Mouse (Mus musculus): ENCODE results near the gene Dcxr. TPM values are rescaled to one million over a fixed set of nuclear protein-coding genes. Genes with fewer than 3 reads are reported as not detected.
A peak's percentile ranks its signal among the peaks of the same experiment; 100 is the strongest.

Dcxr gene
- polyA plus RNA-seq, 1 experiment from 2014 or later = 11.6 TPM

DNA sequence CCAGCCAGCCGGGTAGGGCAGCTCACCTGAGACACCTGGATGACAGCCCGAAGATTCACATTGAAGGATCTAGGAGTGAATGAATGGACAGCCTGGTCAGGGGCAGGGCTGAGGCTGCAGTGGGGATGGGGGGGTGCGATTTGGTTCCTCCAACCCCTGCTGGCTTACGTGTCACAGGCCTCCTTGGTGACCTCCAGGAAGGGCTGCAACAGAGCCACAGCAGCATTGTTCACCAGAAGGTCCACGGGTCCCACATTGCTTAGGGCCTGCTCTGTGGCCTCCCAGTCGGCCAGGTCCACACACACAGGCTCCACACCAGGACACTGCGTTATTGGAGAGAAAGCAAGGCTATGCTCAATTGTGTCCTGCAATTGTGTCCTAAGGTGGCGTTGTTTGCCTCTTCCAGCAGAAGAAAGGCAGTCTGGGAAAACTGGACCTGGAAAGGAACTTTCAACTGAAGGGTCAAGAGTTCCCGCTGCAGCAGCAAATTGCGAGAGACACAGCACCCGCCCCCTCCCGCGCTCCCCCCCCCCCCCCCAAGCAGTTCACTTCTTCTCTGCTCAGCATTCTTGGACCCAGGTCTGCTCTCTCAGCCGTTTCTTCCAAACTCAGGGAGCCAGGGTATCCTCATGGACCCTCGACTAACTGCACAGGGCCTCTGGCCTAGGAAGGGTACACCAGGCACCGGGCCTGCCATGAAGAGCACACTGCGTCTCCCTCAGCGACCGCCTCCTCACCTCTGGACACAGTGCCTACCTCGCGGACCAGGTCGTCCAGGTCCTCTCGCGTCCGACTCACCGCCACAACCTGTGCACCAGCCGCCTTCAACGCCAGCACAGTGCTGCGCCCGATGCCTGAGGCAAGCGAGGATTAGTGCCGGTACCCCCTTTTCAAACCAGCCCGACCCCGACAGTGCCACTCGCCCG lies 575 bp downstream of the Dcxr start:
- Histone ChIP-seq H3K27ac (no peak overlapping the region), H3K4me1 (peaks cover 20% of the 10 kb centered on the region), H3K9me3 (replicated peaks) (no peaks in the 10 kb centered on the region), H3K9ac (peak overlapping the region; percentile 69), H3K4me3 (peak overlapping the region; percentile 56), H3K4me2 (replicated peaks) (peak overlapping the region; percentile 90), H3K36me3 (no peaks in the 10 kb centered on the region), H3K27me3 (peaks cover 43% of the 10 kb centered on the region)
- WGBS = 20% methylated on average over 32 of the region's 36 CpGs
- ATAC-seq (ENCODE audit: low FRiP score) = peak; percentile 27

DNA sequence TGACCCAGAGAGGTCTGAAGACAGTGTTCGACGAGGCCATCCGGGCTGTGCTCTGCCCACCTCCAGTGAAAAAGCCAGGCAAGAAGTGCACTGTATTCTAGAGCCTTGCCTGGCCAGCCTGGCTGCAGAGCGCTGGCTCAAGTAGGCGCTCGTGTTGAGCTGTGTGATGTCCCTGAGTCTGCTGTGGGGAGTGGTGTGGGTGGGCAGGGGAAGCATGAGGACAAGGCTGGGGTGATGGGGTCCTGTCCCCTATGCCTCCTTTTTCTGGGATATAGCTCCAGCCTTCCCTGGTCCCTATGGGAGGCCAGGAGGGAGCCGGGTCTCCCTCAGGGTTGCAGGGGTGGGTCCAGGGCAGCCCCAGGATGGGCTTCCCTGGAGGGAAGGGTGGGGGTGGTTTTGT lies 3.6 kb downstream of the Dcxr start:
- Histone ChIP-seq H3K9me3 (replicated peaks) (no peaks in the 10 kb centered on the region), H3K9ac (0 out of 2 replicates have a peak overlapping the region, but pooled peaks have one; percentile 13), H3K27me3 (peaks cover 26% of the 10 kb centered on the region), H3K4me2 (replicated peaks) (no peak overlapping the region), H3K27ac (no peak overlapping the region), H3K4me3 (no peak overlapping the region), H3K36me3 (peaks cover 16% of the 10 kb centered on the region), H3K4me1 (peaks cover 24% of the 10 kb centered on the region)
- 84% methylated on average over 7 of the region's 7 CpGs for WGBS
- no peak for ATAC-seq (ENCODE audit: low FRiP score)

GRCm38 (mm10) chr11:120722761-120723382 lies 4.2 kb downstream of the Dcxr start:
- whole genome bisulfite sequencing = 89% methylated on average over 11 of the region's 11 CpGs
- no peak overlapping the region for H3K27ac ChIP-seq

GRCm38 (mm10) chr11:120722067-120722630 lies 4.9 kb downstream of the Dcxr start:
- 0 out of 2 replicates have a peak, but pooled peaks have one; percentile 1 for ATAC-seq (ENCODE audit: low FRiP score)
- peaks cover 24% of the 10 kb centered on the region for H3K4me1 ChIP-seq
- peak overlapping the region; percentile 67; the same call in 1 of the 2 replicates for H3K27ac ChIP-seq
- H3K27me3 ChIP-seq = peaks cover 21% of the 10 kb centered on the region
- H3K9ac ChIP-seq = peak overlapping the region; percentile 92
- H3K4me2 ChIP-seq (replicated peaks) = peak overlapping the region; percentile 91
- 18% methylated on average over 21 of the region's 21 CpGs for WGBS
- H3K4me3 ChIP-seq = peak overlapping the region; percentile 77
- H3K9me3 ChIP-seq (replicated peaks) = no peaks in the 10 kb centered on the region
- H3K36me3 ChIP-seq = peaks cover 29% of the 10 kb centered on the region

More at GRCm38 (mm10) chr11:120722761-120723382, 4.2 kb downstream of the Dcxr start:
- Histone ChIP-seq H3K4me1 (peaks cover 24% of the 10 kb centered on the region), H3K4me3 (no peak overlapping the region), H3K4me2 (replicated peaks) (peak overlapping the region; percentile 91; the same call in 1 of the 2 replicates), H3K27me3 (peaks cover 21% of the 10 kb centered on the region), H3K9me3 (replicated peaks) (no peaks in the 10 kb centered on the region), H3K9ac (no peak overlapping the region), H3K36me3 (peaks cover 22% of the 10 kb centered on the region)
- ATAC-seq (ENCODE audit: low FRiP score) = no peak

DNA sequence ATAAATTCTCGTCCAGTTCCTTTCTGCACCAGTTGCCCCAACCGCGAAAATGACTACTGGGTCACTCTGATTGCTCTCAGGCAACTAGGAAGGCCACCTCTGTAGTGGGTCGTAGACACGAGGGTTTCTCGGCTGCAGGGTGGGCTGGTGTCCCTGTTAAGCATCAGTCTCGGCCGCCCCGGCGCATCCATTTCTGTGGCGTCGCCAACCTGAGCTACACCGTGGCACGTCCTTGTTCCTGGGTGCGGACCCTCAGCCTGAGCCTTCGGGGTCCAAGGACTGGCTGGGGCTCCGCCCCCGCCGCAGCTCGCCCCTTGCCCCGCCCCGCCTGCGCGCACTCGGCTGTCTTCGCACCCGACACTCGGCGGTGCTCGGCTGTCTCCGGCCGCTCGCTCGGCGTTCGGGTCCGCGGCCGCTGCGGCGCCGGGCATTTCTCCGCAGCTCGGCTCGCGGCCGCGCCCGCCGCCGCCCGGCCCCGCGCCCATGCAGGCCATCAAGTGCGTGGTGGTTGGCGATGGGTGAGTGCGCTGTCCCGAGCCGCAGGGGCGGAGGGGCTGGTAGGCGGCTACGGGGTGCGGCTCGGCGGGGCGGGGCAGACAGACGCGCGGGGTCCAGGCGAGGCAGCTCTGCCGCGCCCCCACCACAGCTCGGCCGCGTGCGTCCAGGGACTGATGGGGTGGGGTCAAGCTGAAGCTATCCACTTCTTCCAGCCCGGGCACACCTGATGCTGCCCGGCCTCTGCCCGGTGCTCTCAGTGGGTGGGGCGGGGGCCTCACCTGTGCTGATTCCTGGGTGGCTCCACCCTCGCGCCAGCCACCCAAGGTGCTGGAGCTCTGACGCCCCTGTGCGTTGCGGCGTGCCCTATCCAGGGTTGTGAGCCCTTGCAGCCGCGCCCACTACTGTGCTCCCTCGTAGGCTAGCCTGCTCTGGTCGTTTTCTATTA lies 5.7 kb downstream of the Dcxr start, which contains the start of gene Rac3:
Gene Rac3 (plus strand): TSS at position 347 of the 943 bp plus-strand sequence.
- peak within 1 kb of the TSS; percentile 77 for H3K4me3 ChIP-seq
- H3K9me3 ChIP-seq (replicated peaks) = no peaks in the 10 kb centered on the region
- peak within 1 kb of the TSS; percentile 92 for H3K9ac ChIP-seq
- ATAC-seq (ENCODE audit: low FRiP score) = peak; percentile 86
- peaks cover 21% of the 10 kb centered on the region for H3K27me3 ChIP-seq
- peaks cover 18% of the 10 kb centered on the region for H3K4me1 ChIP-seq
- WGBS = under 1% methylated on average over 82 of the region's 90 CpGs
- peak within 1 kb of the TSS; percentile 91 for H3K4me2 ChIP-seq (replicated peaks)
- H3K27ac ChIP-seq = peak within 1 kb of the TSS; percentile 67
- peaks cover 35% of the 10 kb centered on the region for H3K36me3 ChIP-seq

DNA sequence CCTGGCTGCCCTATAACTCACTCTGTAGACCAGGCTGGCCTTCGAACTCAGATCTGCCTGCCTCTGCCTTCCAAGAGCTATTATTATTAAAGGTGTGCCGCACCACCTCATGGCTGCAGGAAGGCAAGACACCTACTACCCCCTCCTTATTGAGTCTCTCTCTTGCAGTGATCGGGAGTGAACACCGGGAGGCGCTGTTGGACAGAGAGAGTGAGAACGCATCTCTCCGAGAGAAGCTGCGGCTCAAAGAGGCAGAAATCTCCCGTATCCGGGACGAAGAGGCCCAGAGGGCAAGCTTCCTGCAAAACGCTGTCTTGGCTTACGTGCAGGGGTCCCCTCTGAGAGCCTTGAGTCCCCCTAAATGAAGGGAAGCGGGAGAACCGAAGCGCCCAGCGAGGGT lies 6.6 kb downstream of the Dcxr start:
- Histone ChIP-seq H3K27me3 (peaks cover 18% of the 10 kb centered on the region), H3K27ac (0 out of 2 replicates have a peak overlapping the region, but pooled peaks have one; percentile 67), H3K9me3 (replicated peaks) (no peaks in the 10 kb centered on the region), H3K36me3 (peaks cover 42% of the 10 kb centered on the region), H3K9ac (peak overlapping the region; percentile 92), H3K4me2 (replicated peaks) (peak overlapping the region; percentile 91), H3K4me3 (peak overlapping the region; percentile 77), H3K4me1 (peaks cover 23% of the 10 kb centered on the region)
- ATAC-seq (ENCODE audit: low FRiP score) = peak; percentile 38
- WGBS = 10% methylated on average over 17 of the region's 17 CpGs

GRCm38 (mm10) chr11:120719841-120720376 lies 7.2 kb downstream of the Dcxr start:
- peaks cover 18% of the 10 kb centered on the region for H3K27me3 ChIP-seq
- no peak overlapping the region for H3K9ac ChIP-seq
- H3K4me2 ChIP-seq (replicated peaks) = no peak overlapping the region
- peaks cover 42% of the 10 kb centered on the region for H3K36me3 ChIP-seq
- H3K4me1 ChIP-seq = peaks cover 24% of the 10 kb centered on the region
- 88% methylated on average over 13 of the region's 13 CpGs for WGBS
- no peak overlapping the region for H3K4me3 ChIP-seq
- no peak; the same call in 1 of the 2 replicates for ATAC-seq (ENCODE audit: low FRiP score)
- no peak overlapping the region for H3K27ac ChIP-seq
- H3K9me3 ChIP-seq (replicated peaks) = no peaks in the 10 kb centered on the region

- Histone ChIP-seq H3K4me3 (no peak overlapping the region), H3K27me3 (peaks cover 18% of the 10 kb centered on the region), H3K27ac (no peak overlapping the region), H3K9me3 (replicated peaks) (no peaks in the 10 kb centered on the region), H3K4me1 (peaks cover 30% of the 10 kb centered on the region), H3K36me3 (peaks cover 42% of the 10 kb centered on the region), H3K4me2 (replicated peaks) (no peak overlapping the region), H3K9ac (no peak overlapping the region)
- 93% methylated on average over 9 of the region's 9 CpGs for WGBS
- ATAC-seq (ENCODE audit: low FRiP score) = no peak
These were observed 7.8 kb downstream of the Dcxr start for GRCm38 (mm10) chr11:120719242-120719641.

GRCm38 (mm10) chr11:120715131-120715530 lies 11.9 kb downstream of the Dcxr start:
- Histone ChIP-seq H3K4me1 (peaks cover 25% of the 10 kb centered on the region), H3K36me3 (peaks cover 52% of the 10 kb centered on the region), H3K9me3 (replicated peaks) (no peaks in the 10 kb centered on the region), H3K4me3 (no peak overlapping the region), H3K9ac (no peak overlapping the region), H3K27ac (no peak overlapping the region), H3K27me3 (no peaks in the 10 kb centered on the region), H3K4me2 (replicated peaks) (peak overlapping the region; percentile 97)
- no peak for ATAC-seq (ENCODE audit: low FRiP score)
- 90% methylated on average over 9 of the region's 9 CpGs for WGBS

DNA sequence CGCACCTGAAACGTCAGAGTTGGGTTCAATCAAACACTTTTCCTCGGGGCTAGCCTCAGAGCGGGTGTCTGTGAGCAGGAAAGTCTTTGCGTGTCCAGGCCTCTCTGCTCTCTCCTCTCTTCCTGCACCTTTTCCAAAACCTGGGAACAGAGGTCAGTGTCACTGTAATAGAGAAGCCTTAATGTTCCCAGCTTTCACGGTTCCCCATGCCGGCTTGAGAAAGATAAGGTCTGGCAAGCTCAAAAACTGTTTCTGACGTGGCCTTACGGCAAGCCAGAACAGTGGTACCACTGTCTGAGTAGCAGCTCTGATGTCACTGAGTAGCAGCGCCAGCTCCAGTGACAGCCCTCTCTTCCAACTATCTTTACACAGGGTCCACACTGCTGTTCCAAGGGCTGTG lies 12.5 kb downstream of the Dcxr start:
- H3K27ac ChIP-seq = no peak overlapping the region
- 65% methylated on average over 10 of the region's 10 CpGs for WGBS
- H3K9ac ChIP-seq = peak overlapping the region; percentile 74
- peaks cover 25% of the 10 kb centered on the region for H3K4me1 ChIP-seq
- H3K9me3 ChIP-seq (replicated peaks) = no peaks in the 10 kb centered on the region
- no peaks in the 10 kb centered on the region for H3K27me3 ChIP-seq
- H3K4me3 ChIP-seq = peak overlapping the region; percentile 53
- H3K4me2 ChIP-seq (replicated peaks) = peak overlapping the region; percentile 97
- no peak for ATAC-seq (ENCODE audit: low FRiP score)
- H3K36me3 ChIP-seq = peaks cover 52% of the 10 kb centered on the region
